Mouse (Mus musculus) forebrain, embryonic 11.5 days (tissue): ENCODE data around the gene Vps29. TPM values are rescaled to one million over a fixed set of nuclear protein-coding genes. Genes with fewer than 3 reads are reported as not detected.

ENCODE experiments used
- ATAC-seq: fragments of 200-750 bp; cut with Nextera tagmentation; replicated peaks from 2 replicates; pipeline ENCODE4 v1.8.0; 2017; ENCODE audit warnings: moderate TSS enrichment; ENCODE audit not compliant: low FRiP score
- DNase-seq: peaks from one replicate; pipeline ENCODE4 v3.0.0-alpha.2; 2017; ENCODE audit warnings: low spot score
- H3K27ac ChIP-seq: fragments of 300-500 bp; sonication (generic); 2 replicates; pipeline ENCODE4 v1.5.1; 2014; ENCODE audit warnings: low read depth, low read length
- H3K27me3 ChIP-seq: fragments of 300-500 bp; sonication (generic); 2 replicates; pipeline ENCODE4 v1.6.1; 2014; ENCODE audit warnings: mild to moderate bottlenecking, low read length, mixed read lengths; ENCODE audit not compliant: control insufficient read depth, insufficient read depth
- H3K36me3 ChIP-seq: fragments of 300-500 bp; sonication (generic); 2 replicates; pipeline ENCODE4 v1.6.1; 2014; ENCODE audit warnings: mild to moderate bottlenecking, low read length, moderate library complexity, mixed read lengths; ENCODE audit not compliant: control insufficient read depth, insufficient read depth
- H3K4me1 ChIP-seq: fragments of 300-500 bp; sonication (generic); replicated peaks from 2 replicates; pipeline ENCODE4 v1.6.1; 2014; ENCODE audit warnings: low read length, mixed read lengths; ENCODE audit not compliant: control insufficient read depth, insufficient read depth
- H3K4me2 ChIP-seq: fragments of 300-500 bp; sonication (generic); 2 replicates; pipeline ENCODE4 v1.6.1; 2014; ENCODE audit warnings: low read depth, mild to moderate bottlenecking, low read length, moderate library complexity, mixed read lengths; ENCODE audit not compliant: severe bottlenecking
- H3K4me3 ChIP-seq: fragments of 300-500 bp; sonication (generic); 2 replicates; pipeline ENCODE4 v1.5.1; 2014; ENCODE audit warnings: low read depth, low read length
- H3K9ac ChIP-seq: fragments of 300-500 bp; sonication (generic); 2 replicates; pipeline ENCODE4 v1.6.1; 2014; ENCODE audit warnings: low read length
- H3K9me3 ChIP-seq: fragments of 300-500 bp; sonication (generic); 2 replicates; pipeline ENCODE4 v1.6.1; 2016; ENCODE audit warnings: low read length, mixed read lengths; ENCODE audit not compliant: control insufficient read depth
- WGBS: fragments of 180-500 bp; shearing (Covaris S2); extraction: QIAGEN DNeasy Blood & Tissue Kit; methylation state at CpG from one replicate; pipeline ENCODE4 v1.1.7; 2014; 5-methylcytosine and 5-hydroxymethylcytosine counted together
- polyA plus RNA-seq: library from polyadenylated mRNA; unstranded; fragments of >200 nt; fragmentation: Nextera tagmentation; extraction: Ambion mirVana; gene quantifications from 2 replicates; pipeline ENCODE4 v1.2.1, GENCODE M21; 2014

The Vps29 gene
- polyA plus RNA-seq, 1 experiment from 2014 or later = 174 TPM

DNA sequence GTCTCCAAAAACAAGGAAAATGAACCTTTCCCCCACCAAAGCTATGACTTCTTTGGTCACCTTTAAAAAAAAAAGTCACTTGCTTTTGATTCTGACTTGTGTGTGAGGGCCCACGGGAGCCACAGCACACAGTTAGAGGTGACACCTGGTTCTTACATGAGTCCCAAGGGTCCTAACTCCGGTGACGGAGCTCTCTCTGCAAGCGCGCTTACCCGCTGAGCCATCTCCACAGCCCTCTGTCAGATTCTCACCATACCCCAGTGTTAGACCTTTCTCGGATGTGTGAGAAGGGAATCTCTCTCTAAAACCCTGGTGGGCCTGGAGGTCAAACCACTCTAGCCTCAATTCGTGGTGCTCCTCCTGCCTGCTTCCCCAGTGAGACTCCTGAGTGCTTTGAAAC, 43.3 kb downstream of the Vps29 start:
- ATAC-seq (no peak), DNase-seq (no peak)
- Histone ChIP-seq H3K4me1 (0 out of 2 replicates have a peak, but pooled peaks cover 1% of the 10 kb centered on the region), H3K27me3 (no peaks in the 10 kb centered on the region), H3K36me3 (peaks cover 5% of the 10 kb centered on the region; the same call in 1 of the 2 replicates), H3K27ac (no peak overlapping the region), H3K9ac (no peak overlapping the region), H3K9me3 (no peaks in the 10 kb centered on the region), H3K4me2 (no peak overlapping the region), H3K4me3 (no peak overlapping the region)
- WGBS = 90% methylated on average over 8 of the region's 8 CpGs

DNA sequence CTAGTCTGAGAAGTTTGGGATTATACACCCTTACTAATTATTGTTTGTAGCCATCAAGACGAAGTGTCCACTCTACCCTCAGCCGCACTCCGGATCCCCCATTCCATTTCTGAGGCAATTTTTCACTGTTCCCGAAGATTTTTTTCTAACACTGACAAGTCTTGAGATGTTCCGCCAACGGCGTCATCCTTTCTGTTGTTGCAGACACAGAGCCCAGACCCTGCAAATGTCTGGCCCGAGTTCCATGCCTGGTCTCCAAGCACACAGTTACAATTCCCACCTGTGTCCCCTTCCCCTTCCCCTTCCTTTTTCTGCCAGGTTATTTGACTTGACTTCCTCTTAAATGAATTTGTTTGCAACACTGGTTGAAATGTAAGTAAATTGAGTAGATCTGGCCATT, 45.7 kb downstream of the Vps29 start:
- Histone ChIP-seq H3K27ac (no peak overlapping the region), H3K9me3 (no peaks in the 10 kb centered on the region), H3K4me1 (no peaks in the 10 kb centered on the region), H3K4me3 (no peak overlapping the region), H3K9ac (no peak overlapping the region), H3K4me2 (no peak overlapping the region), H3K27me3 (no peaks in the 10 kb centered on the region), H3K36me3 (peaks cover 5% of the 10 kb centered on the region)
- DNase-seq = no peak
- WGBS = 93% methylated on average over 8 of the region's 8 CpGs
- no peak for ATAC-seq

DNA sequence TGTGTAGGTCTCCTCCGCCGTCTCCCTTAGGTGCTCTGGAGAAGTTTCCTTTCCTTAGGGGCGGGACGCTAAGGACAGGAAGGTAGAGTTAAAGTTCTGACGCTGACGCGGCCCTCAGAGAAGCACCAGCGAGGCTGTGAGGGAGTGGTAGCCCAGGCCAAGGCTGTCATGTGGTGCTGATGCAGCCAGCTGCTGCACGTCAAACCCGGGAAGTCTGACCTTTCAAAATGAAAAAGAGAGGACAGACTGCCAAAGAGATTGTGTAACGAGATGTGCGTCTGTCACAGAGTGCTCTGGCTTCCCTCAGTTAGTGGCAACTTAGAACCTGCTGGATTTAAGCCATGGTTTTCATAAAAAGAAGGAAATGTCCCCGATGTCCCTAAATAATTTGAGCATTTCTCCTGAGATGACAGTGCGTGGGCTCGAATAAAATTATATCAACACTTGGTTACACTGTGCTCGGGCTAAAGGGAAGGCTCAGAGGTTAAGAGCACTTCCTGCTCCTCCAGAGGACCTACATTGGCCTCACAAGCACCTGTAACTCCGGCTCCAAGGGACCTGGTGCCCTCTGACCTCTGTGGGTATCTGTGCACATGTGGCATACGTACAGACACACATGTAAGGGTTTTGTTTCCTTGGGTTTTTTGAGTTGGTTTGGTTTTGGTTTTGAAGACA, 46.6 kb downstream of the Vps29 start:
- Histone ChIP-seq H3K4me3 (no peak overlapping the region), H3K27ac (no peak overlapping the region), H3K9me3 (no peaks in the 10 kb centered on the region), H3K4me1 (no peaks in the 10 kb centered on the region), H3K36me3 (peaks cover 8% of the 10 kb centered on the region), H3K27me3 (no peaks in the 10 kb centered on the region), H3K9ac (no peak overlapping the region), H3K4me2 (no peak overlapping the region)
- WGBS = 88% methylated on average over 18 of the region's 18 CpGs
- DNase-seq (no peak), ATAC-seq (no peak)

DNA sequence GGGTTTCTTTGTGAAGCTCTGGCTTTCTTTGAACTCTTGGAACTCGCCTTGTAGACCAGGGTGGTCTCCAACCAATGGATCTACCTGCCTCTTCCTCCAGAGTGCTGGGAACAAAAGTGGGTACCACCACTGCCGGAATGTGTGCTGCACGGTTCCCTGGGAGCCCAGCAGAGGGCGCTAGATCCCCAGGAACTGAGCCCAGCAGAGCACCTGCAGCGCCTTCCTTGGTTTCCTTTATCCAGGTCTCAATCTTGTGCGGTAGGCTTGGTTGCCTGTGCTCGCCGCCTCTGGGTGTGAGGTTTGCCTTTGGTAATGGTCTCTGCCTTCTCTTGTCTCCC, 47.1 kb downstream of the Vps29 start:
- DNase-seq (peak; percentile 87), ATAC-seq (no peak)
- Histone ChIP-seq H3K36me3 (peaks cover 8% of the 10 kb centered on the region), H3K9ac (no peak overlapping the region), H3K9me3 (no peaks in the 10 kb centered on the region), H3K27me3 (no peaks in the 10 kb centered on the region), H3K4me3 (no peak overlapping the region), H3K4me1 (no peaks in the 10 kb centered on the region), H3K4me2 (no peak overlapping the region), H3K27ac (no peak overlapping the region)
- WGBS = 17% methylated on average over 8 of the region's 8 CpGs

DNA sequence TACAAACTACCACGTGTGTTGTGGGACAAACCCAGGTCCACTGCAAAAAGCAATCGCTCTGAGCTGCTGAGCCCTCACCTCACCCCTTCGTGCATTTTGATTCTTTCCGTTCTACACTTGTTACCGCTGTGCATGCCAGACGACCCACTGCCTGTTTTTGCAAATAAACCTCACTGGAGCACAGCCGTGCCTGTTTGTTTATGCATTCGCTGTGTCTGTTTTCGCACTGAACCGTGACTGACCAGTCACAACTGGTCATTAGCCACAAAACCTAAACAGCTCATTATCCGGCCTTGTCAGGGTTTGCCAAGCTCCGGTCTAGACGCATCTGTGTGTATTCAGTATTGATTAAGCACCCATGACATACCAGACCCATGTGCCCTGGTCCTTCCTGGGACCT, 48.0 kb downstream of the Vps29 start:
- Histone ChIP-seq H3K9me3 (no peaks in the 10 kb centered on the region), H3K36me3 (peaks cover 7% of the 10 kb centered on the region), H3K4me1 (no peaks in the 10 kb centered on the region), H3K9ac (no peak overlapping the region), H3K27ac (no peak overlapping the region), H3K27me3 (no peaks in the 10 kb centered on the region), H3K4me3 (no peak overlapping the region), H3K4me2 (no peak overlapping the region)
- WGBS = 91% methylated on average over 13 of the region's 13 CpGs
- ATAC-seq = no peak
- no peak for DNase-seq

DNA sequence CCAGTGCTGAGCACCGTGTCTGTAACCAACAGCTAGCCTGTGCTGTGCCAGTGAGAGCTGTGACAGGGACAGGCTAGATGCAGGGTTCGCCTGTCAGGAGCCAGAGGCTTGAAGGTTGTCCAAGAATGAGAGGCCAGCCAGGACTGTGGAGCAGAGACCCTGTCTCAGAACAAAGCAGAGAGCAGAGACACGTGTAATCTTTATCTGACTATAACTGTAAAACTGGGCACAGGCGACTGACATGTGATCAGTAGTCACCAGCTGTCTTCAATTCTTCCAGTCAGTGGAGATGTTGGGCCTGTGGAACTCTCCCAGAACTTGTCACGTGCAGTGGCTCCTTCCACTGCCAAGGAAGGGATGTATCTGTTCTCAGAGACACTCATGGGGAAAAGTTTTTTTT, 48.6 kb downstream of the Vps29 start:
- Histone ChIP-seq H3K9me3 (no peaks in the 10 kb centered on the region), H3K4me1 (no peaks in the 10 kb centered on the region), H3K4me2 (no peak overlapping the region), H3K27ac (no peak overlapping the region), H3K4me3 (no peak overlapping the region), H3K27me3 (no peaks in the 10 kb centered on the region), H3K36me3 (peaks cover 7% of the 10 kb centered on the region), H3K9ac (no peak overlapping the region)
- DNase-seq (peak; percentile 38), ATAC-seq (no peak)
- 91% methylated on average over 5 of the region's 5 CpGs for WGBS

DNA sequence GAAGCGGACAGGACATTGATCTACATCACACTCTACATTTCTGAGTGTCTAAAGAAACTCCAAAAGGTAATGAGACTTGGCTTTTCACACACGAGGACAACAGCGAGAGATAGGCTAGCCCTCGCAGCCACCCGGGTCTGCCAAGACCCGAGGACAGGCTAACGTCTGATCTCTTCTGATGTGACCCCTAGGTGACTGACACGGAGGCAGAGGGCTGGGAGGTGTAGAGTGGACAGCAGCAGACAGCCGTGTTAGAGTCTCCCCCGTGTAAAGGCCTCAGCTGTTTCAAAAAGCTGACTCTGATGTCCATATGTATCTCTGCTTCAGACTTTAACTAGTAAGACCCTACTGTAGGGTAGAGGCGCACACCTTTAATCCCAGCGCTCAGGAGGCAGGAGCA, 49.2 kb downstream of the Vps29 start:
- peaks cover 7% of the 10 kb centered on the region for H3K36me3 ChIP-seq
- no peak overlapping the region for H3K27ac ChIP-seq
- ATAC-seq = no peak
- H3K4me1 ChIP-seq = no peaks in the 10 kb centered on the region
- 92% methylated on average over 12 of the region's 12 CpGs for WGBS
- H3K9me3 ChIP-seq = no peaks in the 10 kb centered on the region
- no peak overlapping the region for H3K9ac ChIP-seq
- H3K27me3 ChIP-seq = no peaks in the 10 kb centered on the region
- H3K4me2 ChIP-seq = no peak overlapping the region
- no peak for DNase-seq
- H3K4me3 ChIP-seq = no peak overlapping the region

DNA sequence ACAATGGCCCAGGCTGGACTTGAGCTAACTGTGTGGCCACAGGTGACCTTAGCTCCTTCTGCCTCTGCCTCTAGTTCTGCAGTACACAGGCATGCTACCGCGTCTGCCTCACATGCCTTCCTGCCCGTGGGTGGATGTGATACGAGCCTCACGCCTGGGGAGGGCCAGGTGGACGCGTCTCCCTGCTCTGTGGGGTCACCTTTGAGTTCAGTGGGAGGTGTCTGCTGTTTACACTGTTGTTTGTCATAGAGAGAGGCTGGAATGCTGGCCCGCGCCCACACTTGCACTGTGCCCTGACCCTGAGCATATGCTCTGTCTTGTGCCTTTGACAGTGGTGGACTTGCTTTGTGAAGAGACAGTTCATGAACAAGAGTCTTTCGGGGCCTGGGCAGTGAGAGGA, 51.4 kb downstream of the Vps29 start:
- 95% methylated on average over 10 of the region's 10 CpGs for WGBS
- H3K36me3 ChIP-seq = peaks cover 7% of the 10 kb centered on the region

More for the DNA sequence above, 51.4 kb downstream of the Vps29 start:
- no peaks in the 10 kb centered on the region for H3K9me3 ChIP-seq
- no peak overlapping the region for H3K9ac ChIP-seq
- no peaks in the 10 kb centered on the region for H3K27me3 ChIP-seq
- ATAC-seq = no peak
- no peak overlapping the region for H3K4me3 ChIP-seq
- H3K27ac ChIP-seq = no peak overlapping the region
- DNase-seq = peak; percentile 48
- no peaks in the 10 kb centered on the region for H3K4me1 ChIP-seq
- H3K4me2 ChIP-seq = no peak overlapping the region
